Mouse (Mus musculus) ovary, postnatal 36 days (tissue): ENCODE measurements around the gene Rag2.

Source experiments
- DNase-seq: peaks from one replicate; pipeline ENCODE4 v3.0.0; 2022; ENCODE audit warnings: low spot score, mixed read lengths

Gene Rag2

GRCm38 (mm10) chr2:101627227-101627626 is 2.7 kb downstream of the Rag2 start:
- DNase-seq = no peak

GRCm38 (mm10) chr2:101628297-101629236 is 4.0 kb downstream of the Rag2 start:
- peak; percentile 69 for DNase-seq

- no peak for DNase-seq
These were observed 14.7 kb downstream of the Rag2 start for GRCm38 (mm10) chr2:101638979-101639839.

- DNase-seq = no peak
These were observed 15.4 kb downstream of the Rag2 start for GRCm38 (mm10) chr2:101639840-101640350.

GRCm38 (mm10) chr2:101645841-101646240 is 21.3 kb downstream of the Rag2 start:
- DNase-seq = no peak

GRCm38 (mm10) chr2:101648361-101648760 is 23.8 kb downstream of the Rag2 start:
- DNase-seq = no peak

GRCm38 (mm10) chr2:101649114-101649671 is 24.7 kb downstream of the Rag2 start, which contains the start of the genes Rag1 and B230118H07Rik:
Rag1 (minus strand) TSS chr2:101649501.
B230118H07Rik (minus strand) TSS chr2:101649532.
- no peak for DNase-seq

- no peak for DNase-seq
These were observed 25.9 kb downstream of the Rag2 start for GRCm38 (mm10) chr2:101650446-101650845.

- no peak for DNase-seq
These were observed 27.8 kb downstream of the Rag2 start for GRCm38 (mm10) chr2:101652204-101652920.

GRCm38 (mm10) chr2:101652921-101653597 is 28.5 kb downstream of the Rag2 start:
- peak; percentile 55 for DNase-seq

GRCm38 (mm10) chr2:101660536-101660935 is 36.0 kb downstream of the Rag2 start:
- DNase-seq = no peak

- DNase-seq = peak; percentile 60
These were observed 40.7 kb downstream of the Rag2 start for GRCm38 (mm10) chr2:101665058-101665702.

GRCm38 (mm10) chr2:101665703-101666092 is 41.2 kb downstream of the Rag2 start:
- DNase-seq = no peak

- DNase-seq = no peak
These were observed 44.2 kb downstream of the Rag2 start for GRCm38 (mm10) chr2:101668751-101669150.

- no peak for DNase-seq
These were observed 49.0 kb downstream of the Rag2 start for GRCm38 (mm10) chr2:101673547-101673946.

GRCm38 (mm10) chr2:101678236-101679021 is 53.9 kb downstream of the Rag2 start, which contains the start of gene Traf6:
Traf6 (plus strand) TSS chr2:101678429.
- peak; percentile 87 for DNase-seq

GRCm38 (mm10) chr2:101679164-101679784 is 54.8 kb downstream of the Rag2 start:
- DNase-seq = no peak
